Mouse (Mus musculus) G1E (cell line): ENCODE results near the gene Pan2. TPM values are rescaled to one million over a fixed set of nuclear protein-coding genes. Genes with fewer than 3 reads are reported as not detected.
A peak's percentile ranks its signal among the peaks of the same experiment; 100 is the strongest.

Experiments used
- ATAC-seq: 2 replicates; pipeline ENCODE4 v1.8.0; 2016; ENCODE audit warnings: mild to moderate bottlenecking; ENCODE audit not compliant: insufficient number of reproducible peaks, poor library complexity, low FRiP score, severe bottlenecking; ENCODE audit errors: extremely low read depth
- DNase-seq: peaks from one replicate; pipeline ENCODE4 v3.0.0; 2012; ENCODE audit warnings: low spot score
- H3K27me3 ChIP-seq: 2 replicates; pipeline ENCODE4 v1.6.1; 2012; ENCODE audit warnings: mild to moderate bottlenecking, low read length, inconsistent platforms; ENCODE audit not compliant: insufficient read depth
- H3K36me3 ChIP-seq: replicated peaks from 2 replicates; pipeline ENCODE3; 2012; ENCODE audit warnings: mild to moderate bottlenecking, inconsistent platforms
- H3K4me1 ChIP-seq: 2 replicates; pipeline ENCODE4 v1.6.1; 2012; ENCODE audit warnings: low read depth, low read length, inconsistent platforms, mixed read lengths; ENCODE audit not compliant: insufficient read depth
- H3K4me3 ChIP-seq: 2 replicates; pipeline ENCODE4 v1.5.1; 2012; ENCODE audit warnings: low read depth, mild to moderate bottlenecking, inconsistent platforms, low read length, moderate library complexity, mixed read lengths
- H3K9me3 ChIP-seq: replicated peaks from 2 replicates; pipeline ENCODE4 v1.6.1; 2012; ENCODE audit warnings: inconsistent platforms
- CTCF ChIP-seq: IDR thresholded peaks from 2 replicates; pipeline ENCODE4 v1.5.1; 2012; ENCODE audit warnings: low read depth, low read length, inconsistent platforms, mixed read lengths
- GATA1 ChIP-seq: IDR thresholded peaks from 2 replicates; pipeline ENCODE4 v1.6.1; 2012; ENCODE audit warnings: borderline replicate concordance, low read length, inconsistent platforms, mixed read lengths
- GATA2 ChIP-seq: IDR thresholded peaks from 2 replicates; pipeline ENCODE4 v1.6.1; 2012; ENCODE audit warnings: low read depth, low read length, inconsistent platforms, borderline replicate concordance
- POLR2AphosphoS5 ChIP-seq: IDR thresholded peaks from 2 replicates; pipeline ENCODE4 v1.6.1; 2012; ENCODE audit warnings: low read depth, low read length, inconsistent platforms; ENCODE audit not compliant: insufficient replicate concordance
- TAL1 ChIP-seq: conservative IDR thresholded peaks from 2 replicates; pipeline ENCODE4 v1.6.1; 2012; ENCODE audit warnings: low read depth, low read length, inconsistent platforms, mixed read lengths
- polyA plus RNA-seq: library from polyadenylated mRNA; stranded (reverse); fragments of >175 nt; gene quantifications from 2 replicates; pipeline ENCODE4 v1.2.3, GENCODE M21; 2012
- total RNA-seq, 2 experiments: library from RNA; stranded (forward) in 1 of 2; stranded (reverse) in 1 of 2; fragments of 200-1000 nt in 1 of 2; fragments of >200 nt in 1 of 2; fragmentation: Nextera tagmentation in 1 of 2; gene quantifications; 2 replicates each; pipeline ENCODE4 v1.2.3; 2014 to 2017

The Pan2 gene
- total and polyA plus RNA-seq, 3 experiments = 3.6 to 30.2 (median 13.8) TPM

DNA sequence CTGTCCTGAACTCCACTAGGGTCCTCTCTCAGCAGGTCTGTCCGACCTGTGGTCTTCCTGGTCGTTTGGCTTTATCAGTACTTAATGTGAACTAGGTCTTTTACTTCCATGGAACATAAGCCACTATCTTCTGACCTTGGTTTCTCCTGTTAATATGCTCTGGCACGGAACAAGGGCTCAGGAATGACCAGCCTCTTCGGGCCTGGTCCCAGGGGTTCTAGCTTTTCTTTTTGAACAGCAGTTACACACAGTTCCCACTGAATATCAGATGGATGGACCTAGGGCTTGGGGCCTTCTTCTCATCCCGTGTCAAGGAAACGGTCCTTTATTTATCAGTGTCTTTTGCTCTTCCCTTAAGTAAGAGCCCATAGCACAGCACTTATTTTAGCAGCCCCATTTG is 58.7 kb downstream of the Pan2 start:
- Histone ChIP-seq H3K4me1 (peaks cover 13% of the 10 kb centered on the region), H3K4me3 (no peak overlapping the region), H3K27me3 (no peaks in the 10 kb centered on the region), H3K9me3 (no peaks in the 10 kb centered on the region), H3K36me3 (peaks cover 92% of the 10 kb centered on the region)
- TF ChIP-seq GATA2 (no peak), POLR2AphosphoS5 (no peak), GATA1 (no peak), TAL1 (no peak), CTCF (no peak)
- ATAC-seq (no peak), DNase-seq (no peak)

DNA sequence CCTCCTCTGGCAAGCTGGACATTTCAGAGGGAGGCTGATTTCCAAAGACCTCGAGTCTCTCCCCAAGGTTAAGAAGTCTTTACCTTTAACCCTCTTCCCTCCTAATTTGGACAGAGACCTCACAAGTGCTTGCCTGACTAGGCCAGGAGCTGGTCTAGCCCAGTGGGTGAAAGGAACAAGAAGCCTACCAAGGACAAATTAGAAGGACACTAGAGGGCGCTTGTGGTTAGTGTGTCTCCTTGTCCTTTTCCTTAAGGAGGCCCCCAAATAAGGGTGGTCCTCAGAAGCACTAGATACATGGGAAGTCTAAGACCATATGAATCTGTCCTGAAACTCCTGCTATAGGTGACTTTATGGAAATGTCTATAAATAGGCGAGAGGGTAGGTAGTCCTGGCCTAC is 59.4 kb downstream of the Pan2 start:
- no peak for ATAC-seq
- peaks cover 85% of the 10 kb centered on the region for H3K36me3 ChIP-seq
- no peak for TF ChIP-seq POLR2AphosphoS5
- TF ChIP-seq CTCF = 0 out of 2 replicates have a peak, but pooled peaks have one; percentile 16

DNA sequence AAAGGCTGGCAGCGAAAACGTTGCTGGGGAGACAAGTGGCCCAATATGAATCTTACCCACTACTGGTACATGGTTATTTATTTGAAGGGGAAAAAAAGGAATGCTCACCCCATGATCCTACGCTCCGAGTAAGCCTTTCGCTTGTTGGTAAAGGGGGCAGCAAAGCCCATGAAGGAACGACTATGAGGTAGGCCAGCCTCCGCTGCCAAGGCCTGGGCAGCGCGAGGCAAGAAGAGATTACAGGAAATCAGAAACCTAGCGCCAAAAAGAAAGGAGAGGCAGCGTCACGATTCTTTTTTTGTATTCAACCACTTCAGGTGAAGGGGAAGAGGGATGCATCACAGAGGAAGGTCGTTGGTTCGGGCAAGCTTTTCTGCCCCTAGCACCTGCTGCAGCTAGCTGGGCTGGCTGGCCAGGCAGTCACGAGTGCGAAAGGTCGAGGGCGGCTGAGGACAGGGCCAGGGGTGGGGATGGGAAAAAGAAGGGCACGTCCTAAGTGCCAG is 64.8 kb downstream of the Pan2 start:
- Histone ChIP-seq H3K27me3 (no peaks in the 10 kb centered on the region), H3K4me3 (peak overlapping the region; percentile 82), H3K36me3 (peaks cover 31% of the 10 kb centered on the region), H3K9me3 (no peaks in the 10 kb centered on the region), H3K4me1 (peaks cover 50% of the 10 kb centered on the region)
- DNase-seq (no peak), ATAC-seq (no peak)
- TF ChIP-seq GATA2 (no peak), GATA1 (no peak), CTCF (no peak), TAL1 (no peak), POLR2AphosphoS5 (no peak)

More for the DNA sequence above, 59.4 kb downstream of the Pan2 start:
- H3K27me3 ChIP-seq = no peaks in the 10 kb centered on the region
- peaks cover 19% of the 10 kb centered on the region for H3K4me1 ChIP-seq
- H3K9me3 ChIP-seq = no peaks in the 10 kb centered on the region
- no peak for DNase-seq
- H3K4me3 ChIP-seq = no peak overlapping the region

DNA sequence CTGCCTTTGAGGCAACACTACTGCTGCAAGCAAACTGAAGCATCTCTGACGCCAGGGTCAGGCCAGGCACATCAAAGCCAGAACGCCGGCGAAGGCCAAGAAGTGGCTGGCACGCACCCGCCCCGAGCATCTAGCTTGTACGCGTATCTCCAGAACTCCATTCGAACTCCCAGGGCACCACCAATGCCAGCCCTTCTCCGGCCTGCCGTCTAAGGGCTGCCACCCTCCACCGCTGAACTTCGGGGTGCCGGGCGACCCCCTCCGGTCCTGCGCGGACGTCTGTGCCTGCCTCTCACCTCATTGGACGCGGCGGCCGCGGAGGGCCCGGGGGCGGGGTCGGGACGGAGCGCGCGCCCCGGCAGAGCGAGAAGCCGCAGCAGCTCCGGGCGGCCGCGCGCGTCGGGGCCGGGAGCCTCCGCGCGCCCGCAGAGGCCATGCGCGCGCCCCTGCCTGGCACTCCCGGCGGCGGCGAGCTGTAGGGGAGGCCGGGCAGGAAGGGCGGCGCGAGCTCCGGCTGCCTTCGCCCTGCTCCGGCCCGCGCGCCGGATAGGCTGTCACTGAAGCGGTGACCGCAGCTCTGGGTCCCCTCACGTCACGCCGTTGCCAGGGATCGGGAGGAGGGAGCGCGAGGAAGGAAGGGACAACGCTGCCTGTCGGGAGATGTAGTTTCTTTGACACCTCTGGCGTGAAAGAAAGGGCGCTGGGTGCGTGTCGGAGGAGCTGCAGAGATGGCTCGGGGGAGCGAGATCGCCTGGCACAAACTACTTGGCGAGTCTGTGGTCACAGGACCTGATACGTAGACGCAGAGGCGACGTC is 65.5 kb downstream of the Pan2 start, which contains the start of gene Coq10a:
Gene Coq10a (minus strand): TSS at position 596 of the 816 bp plus-strand sequence.
- DNase-seq (peak; percentile 83), ATAC-seq (peak; percentile 76)
- Histone ChIP-seq H3K4me1 (peaks cover 56% of the 10 kb centered on the region), H3K36me3 (peaks cover 25% of the 10 kb centered on the region), H3K27me3 (no peaks in the 10 kb centered on the region), H3K4me3 (peak within 1 kb of the TSS; percentile 82), H3K9me3 (no peaks in the 10 kb centered on the region)
- TF ChIP-seq GATA1 (no peak), POLR2AphosphoS5 (no peak), GATA2 (no peak), CTCF (no peak), TAL1 (no peak)

DNA sequence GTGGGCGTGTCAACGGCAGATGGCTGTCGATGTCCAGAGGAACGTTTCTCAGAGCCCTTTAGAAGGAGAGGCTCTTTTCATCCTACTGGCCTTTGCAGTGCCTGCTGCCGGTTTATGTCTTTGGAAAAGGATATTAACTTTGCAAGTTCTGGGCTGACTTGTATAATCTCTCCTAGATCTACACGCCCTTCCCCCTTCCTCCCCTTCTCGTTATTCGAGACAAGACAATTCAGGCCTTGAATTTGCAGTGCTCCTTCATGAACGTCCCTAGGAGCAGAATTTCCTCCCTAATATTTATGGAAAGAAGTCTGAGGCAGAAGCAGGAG is 66.0 kb downstream of the Pan2 start:
- no peak for TF ChIP-seq CTCF
- TF ChIP-seq TAL1 = no peak
- no peak for TF ChIP-seq GATA1
- no peak for TF ChIP-seq POLR2AphosphoS5
- DNase-seq = no peak
- Histone ChIP-seq H3K9me3 (no peaks in the 10 kb centered on the region), H3K27me3 (no peaks in the 10 kb centered on the region), H3K4me1 (peaks cover 57% of the 10 kb centered on the region), H3K36me3 (peaks cover 22% of the 10 kb centered on the region), H3K4me3 (peak overlapping the region; percentile 82)
- no peak for ATAC-seq

DNA sequence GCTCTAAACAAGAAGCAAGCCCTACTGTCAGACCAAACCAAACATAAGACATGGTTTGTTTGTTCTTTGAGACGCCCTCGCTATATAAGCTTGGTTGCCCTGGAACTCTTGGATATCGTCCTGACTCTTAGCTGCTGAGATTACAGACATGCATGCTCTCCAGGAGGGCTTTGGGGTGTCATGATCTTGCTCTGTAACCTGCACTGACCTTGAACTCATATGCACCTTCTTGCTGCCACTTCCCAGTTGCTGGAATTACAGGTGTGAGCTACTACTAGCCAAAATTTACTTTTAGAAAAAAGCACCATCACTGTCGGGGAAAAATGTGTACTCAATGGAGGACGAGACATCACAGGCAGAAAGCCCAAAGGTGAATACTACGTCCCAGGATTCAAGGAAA is 66.5 kb downstream of the Pan2 start:
- Histone ChIP-seq H3K4me3 (peak overlapping the region; percentile 82), H3K4me1 (peaks cover 57% of the 10 kb centered on the region)
- TF ChIP-seq GATA2 (no peak), POLR2AphosphoS5 (no peak), GATA1 (no peak), TAL1 (no peak), CTCF (no peak)

DNA sequence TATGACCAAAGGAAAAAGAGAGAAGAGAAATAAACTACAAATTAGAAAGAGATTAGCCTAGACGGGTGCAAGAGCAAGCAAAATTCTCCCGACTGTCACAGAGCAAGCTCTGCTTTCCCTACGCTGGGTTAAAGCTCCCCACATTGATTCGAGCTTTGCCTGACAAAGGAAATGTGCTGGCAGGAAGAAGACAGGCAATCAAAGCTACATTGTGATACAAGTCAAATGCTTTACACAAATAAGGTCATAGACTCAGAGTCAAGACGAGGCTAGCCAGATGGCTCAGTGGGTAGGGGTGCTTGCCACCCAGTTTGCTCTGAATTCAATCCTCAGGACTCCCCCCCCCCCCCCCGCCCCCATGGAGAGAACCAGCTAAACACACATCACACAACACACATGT is 66.9 kb downstream of the Pan2 start:
- ATAC-seq = no peak
- no peak for TF ChIP-seq TAL1
- no peak for TF ChIP-seq POLR2AphosphoS5
- TF ChIP-seq GATA2 = no peak
- TF ChIP-seq GATA1 = no peak
- TF ChIP-seq CTCF = no peak

More for the DNA sequence above, 66.5 kb downstream of the Pan2 start:
- no peaks in the 10 kb centered on the region for H3K27me3 ChIP-seq
- DNase-seq (no peak), ATAC-seq (no peak)
- H3K36me3 ChIP-seq = peaks cover 18% of the 10 kb centered on the region
- H3K9me3 ChIP-seq = no peaks in the 10 kb centered on the region

More for the DNA sequence above, 66.9 kb downstream of the Pan2 start:
- Histone ChIP-seq H3K4me1 (peaks cover 57% of the 10 kb centered on the region), H3K9me3 (no peaks in the 10 kb centered on the region), H3K27me3 (no peaks in the 10 kb centered on the region), H3K4me3 (no peak overlapping the region), H3K36me3 (peaks cover 15% of the 10 kb centered on the region)
- no peak for DNase-seq
